Mouse (Mus musculus) bone marrow, adult 2 months (tissue): ENCODE measurements around the gene Bmper. TPM values are rescaled to one million over a fixed set of nuclear protein-coding genes. Genes with fewer than 3 reads are reported as not detected.

Source experiments
- H3K27ac ChIP-seq: fragments of 200-500 bp; 2 replicates; pipeline ENCODE4 v1.5.1; 2012; ENCODE audit warnings: low read depth, mild to moderate bottlenecking, control low read depth, inconsistent platforms, low read length; ENCODE audit not compliant: control insufficient read depth, poor library complexity, insufficient read depth
- H3K4me1 ChIP-seq: fragments of 200-500 bp; 2 replicates; pipeline ENCODE4 v1.6.1; 2011; ENCODE audit warnings: low read length; ENCODE audit not compliant: control insufficient read depth, insufficient read depth
- H3K4me3 ChIP-seq: fragments of 200-500 bp; replicated peaks from 2 replicates; pipeline ENCODE3; 2011; ENCODE audit warnings: mild to moderate bottlenecking, low read depth, low read length, control low read depth; ENCODE audit not compliant: control insufficient read depth
- CTCF ChIP-seq: fragments of 200-500 bp; IDR thresholded peaks from 2 replicates; pipeline ENCODE4 v1.5.1; 2011; ENCODE audit warnings: low read length, control low read depth; ENCODE audit not compliant: control insufficient read depth, insufficient read depth
- POLR2A ChIP-seq: fragments of 200-500 bp; IDR thresholded peaks from 2 replicates; pipeline ENCODE4 v1.6.1; 2011; ENCODE audit warnings: low read depth, mild to moderate bottlenecking, control low read depth, low read length, borderline replicate concordance; ENCODE audit not compliant: control insufficient read depth
- WGBS: fragments of 180-500 bp; shearing (Covaris S2); methylation state at CpG from one replicate; pipeline ENCODE4 v1.1.7; 2018; 5-methylcytosine and 5-hydroxymethylcytosine counted together
- polyA plus RNA-seq: library from polyadenylated mRNA; stranded (reverse); fragments of >200 nt; gene quantifications from 2 replicates; pipeline ENCODE4 v1.2.4, GENCODE M21; 2011; ENCODE audit warnings: low replicate concordance; ENCODE audit not compliant: missing spikeins, insufficient read depth, insufficient read length

Bmper gene
- polyA plus RNA-seq, 1 experiment = not detected

DNA sequence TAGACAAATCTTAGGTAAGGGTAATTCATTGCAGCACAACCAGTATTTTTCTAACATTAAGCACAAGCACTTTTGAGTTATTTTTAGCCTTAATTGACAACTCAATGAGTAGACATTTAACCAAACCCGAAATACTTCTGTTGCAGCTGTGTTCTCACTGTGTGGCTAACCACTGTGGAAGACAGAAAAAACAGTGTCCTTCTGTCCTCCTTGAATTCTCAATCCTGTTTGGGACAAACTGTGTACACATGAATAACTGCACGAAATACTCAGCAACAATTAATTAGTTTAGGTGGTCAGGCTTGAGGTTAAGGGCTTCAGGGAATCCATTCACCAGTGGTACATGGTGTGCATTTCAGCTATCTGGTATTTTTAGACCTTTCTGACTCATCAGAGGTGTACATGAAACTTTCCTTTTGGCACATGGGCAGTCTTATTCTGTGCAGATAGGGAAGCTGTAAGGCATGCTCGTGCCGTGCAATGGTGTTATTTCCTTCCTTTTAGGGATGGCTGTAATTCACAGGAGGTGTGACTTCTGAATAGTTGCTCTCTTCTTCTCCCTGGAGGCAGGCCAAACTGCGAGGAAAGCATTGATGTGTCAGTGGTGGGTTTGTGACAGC lies 131.4 kb downstream of the Bmper start:
- Histone ChIP-seq H3K4me3 (no peak overlapping the region), H3K4me1 (no peaks in the 10 kb centered on the region), H3K27ac (no peak overlapping the region)
- WGBS = 6% methylated on average over 5 of the region's 5 CpGs
- TF ChIP-seq CTCF (no peak), POLR2A (no peak)

DNA sequence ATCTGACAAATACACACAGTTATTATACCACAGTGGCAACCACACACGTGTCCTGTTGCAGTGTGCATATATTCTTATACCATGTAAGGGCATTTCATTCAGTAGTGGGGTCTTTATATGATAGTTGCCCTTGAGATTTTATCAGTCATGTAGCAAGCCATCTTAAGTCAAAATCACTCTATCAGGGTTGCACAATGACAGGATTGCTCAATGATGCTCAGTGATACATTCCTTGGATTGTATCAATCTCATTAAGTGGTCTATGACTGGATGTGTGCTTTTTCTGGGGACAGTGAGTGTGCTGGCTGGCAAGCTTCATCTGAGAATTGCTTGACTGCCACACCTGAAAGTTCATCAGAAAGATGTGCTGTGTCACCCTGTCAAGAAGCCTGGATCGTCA lies 135.2 kb downstream of the Bmper start:
- no peak overlapping the region for H3K27ac ChIP-seq
- no peaks in the 10 kb centered on the region for H3K4me1 ChIP-seq
- no peak overlapping the region for H3K4me3 ChIP-seq
- WGBS = 82% methylated on average over 2 of the region's 2 CpGs
- TF ChIP-seq POLR2A (no peak), CTCF (no peak)

DNA sequence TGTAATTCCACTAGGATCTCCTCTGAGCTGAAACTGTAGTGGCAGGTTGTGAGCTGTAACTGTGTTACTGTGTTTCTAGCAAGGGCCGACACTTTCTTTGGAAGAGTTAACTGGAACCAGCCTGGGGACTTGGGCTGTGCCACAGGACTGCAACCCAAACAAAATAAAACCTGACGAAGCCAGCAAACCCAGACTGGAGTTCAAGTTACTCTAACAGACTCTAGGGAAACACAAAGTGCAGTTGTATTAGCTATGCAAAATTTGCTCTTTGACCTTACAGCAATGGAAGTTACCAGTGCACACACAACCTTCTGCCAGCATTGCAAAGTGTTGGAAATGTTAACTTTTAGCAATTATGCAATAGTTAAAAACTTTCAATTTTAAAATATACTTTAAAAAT lies 140.3 kb downstream of the Bmper start:
- Histone ChIP-seq H3K4me1 (no peaks in the 10 kb centered on the region), H3K27ac (no peak overlapping the region), H3K4me3 (no peak overlapping the region)
- no peak for TF ChIP-seq CTCF
- no peak for TF ChIP-seq POLR2A
- WGBS = 76% methylated on average over 2 of the region's 2 CpGs

DNA sequence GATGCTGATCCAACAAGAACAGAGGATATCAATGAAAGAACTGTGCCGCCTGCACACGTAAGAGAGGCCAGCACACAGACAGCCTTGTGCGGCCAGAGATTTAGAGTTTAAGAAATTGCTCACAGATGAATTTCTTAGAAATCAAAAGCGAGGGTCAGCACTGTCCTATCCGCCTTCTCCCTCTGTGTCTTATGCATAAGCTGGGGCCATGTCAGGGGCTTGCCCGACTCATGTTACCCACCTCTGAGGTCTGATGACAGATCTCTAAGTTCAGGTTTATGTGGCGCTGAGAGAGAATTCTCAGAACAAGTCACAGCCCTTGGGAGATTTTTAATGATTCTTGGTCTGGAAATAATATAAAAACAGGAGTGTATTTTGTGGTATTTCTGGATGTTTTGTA lies 140.7 kb downstream of the Bmper start:
- TF ChIP-seq CTCF = no peak
- no peak for TF ChIP-seq POLR2A
- Histone ChIP-seq H3K4me1 (no peaks in the 10 kb centered on the region), H3K4me3 (no peak overlapping the region), H3K27ac (no peak overlapping the region)
- 87% methylated on average over 7 of the region's 7 CpGs for WGBS

DNA sequence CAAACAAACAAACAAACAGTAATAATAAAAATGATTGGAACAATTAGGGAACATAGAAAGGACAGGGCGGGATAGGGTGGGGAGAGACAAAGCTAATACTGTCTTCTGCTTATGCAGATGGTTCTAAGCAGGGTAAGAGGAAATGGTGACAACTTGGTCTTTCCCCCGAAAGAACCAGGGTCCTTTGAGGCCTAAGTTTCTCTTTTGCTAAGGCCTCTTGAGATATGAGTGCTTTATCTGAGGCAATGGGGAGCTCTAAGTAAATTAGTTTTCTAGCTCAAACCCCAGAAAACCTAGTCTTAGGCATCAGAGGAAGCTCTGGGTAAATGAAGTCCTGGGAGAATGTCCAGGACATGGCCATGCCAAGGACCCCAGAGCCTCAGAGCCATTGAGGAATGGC lies 141.2 kb downstream of the Bmper start:
- 50% methylated on average over 2 of the region's 2 CpGs for WGBS
- no peak for TF ChIP-seq CTCF
- no peak for TF ChIP-seq POLR2A
- no peak overlapping the region for H3K27ac ChIP-seq

DNA sequence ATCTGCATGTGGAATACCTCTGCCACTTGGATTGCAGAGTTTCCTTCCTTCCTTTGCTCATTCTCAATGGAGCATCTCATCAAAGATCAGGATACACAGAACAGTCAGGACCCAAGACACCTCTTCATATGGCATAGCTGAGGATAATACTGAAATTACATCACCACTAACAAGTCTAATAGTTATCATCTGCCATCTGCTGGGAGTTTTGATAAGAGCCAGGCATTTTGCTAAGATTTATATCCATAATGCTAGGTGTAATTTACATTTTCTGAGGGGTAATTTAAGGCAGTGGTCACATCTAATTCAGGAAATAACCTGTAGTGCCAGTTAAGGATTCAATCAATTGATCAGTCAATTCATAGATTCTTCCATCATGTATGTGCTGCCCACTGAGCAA lies 145.2 kb downstream of the Bmper start:
- Histone ChIP-seq H3K4me1 (no peaks in the 10 kb centered on the region), H3K4me3 (no peak overlapping the region), H3K27ac (no peak overlapping the region)
- no peak for TF ChIP-seq POLR2A
- TF ChIP-seq CTCF = no peak

More for the DNA sequence above, 141.2 kb downstream of the Bmper start:
- Histone ChIP-seq H3K4me1 (no peaks in the 10 kb centered on the region), H3K4me3 (no peak overlapping the region)

DNA sequence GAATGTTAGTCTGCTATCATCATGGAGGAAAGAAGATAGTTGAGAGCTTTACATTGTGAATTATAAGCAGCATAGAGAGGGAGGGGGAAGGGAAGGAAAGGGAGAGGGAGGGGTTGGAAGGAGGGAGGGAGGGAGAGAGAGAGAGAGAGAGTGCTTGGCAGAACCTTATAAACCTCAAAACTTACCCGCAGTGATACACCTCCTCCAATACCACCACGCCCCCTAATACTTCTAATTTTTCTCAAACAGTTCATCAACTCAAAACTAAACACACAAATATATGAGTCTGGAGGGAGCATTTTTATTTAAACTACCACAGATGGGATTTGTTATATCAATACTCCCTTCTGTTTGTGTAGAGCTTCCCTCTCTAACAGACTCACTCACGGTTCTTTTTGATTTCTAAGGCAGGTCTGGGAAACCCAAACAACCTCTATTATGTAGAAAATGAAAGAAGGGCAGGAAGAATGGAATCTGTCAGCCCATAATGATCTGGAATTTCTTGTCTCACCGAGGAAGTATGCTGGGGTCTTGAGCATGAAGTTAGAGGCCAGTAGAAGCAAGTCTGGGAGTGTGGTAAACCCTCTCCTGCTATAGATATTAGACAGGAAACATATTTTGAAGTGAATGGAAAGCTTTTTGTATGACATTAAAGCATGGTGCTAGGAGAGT lies 152.0 kb downstream of the Bmper start:
- no peaks in the 10 kb centered on the region for H3K4me1 ChIP-seq
- TF ChIP-seq CTCF (no peak), POLR2A (no peak)
- 58% methylated on average over 4 of the region's 4 CpGs for WGBS
- no peak overlapping the region for H3K27ac ChIP-seq
- H3K4me3 ChIP-seq = no peak overlapping the region

DNA sequence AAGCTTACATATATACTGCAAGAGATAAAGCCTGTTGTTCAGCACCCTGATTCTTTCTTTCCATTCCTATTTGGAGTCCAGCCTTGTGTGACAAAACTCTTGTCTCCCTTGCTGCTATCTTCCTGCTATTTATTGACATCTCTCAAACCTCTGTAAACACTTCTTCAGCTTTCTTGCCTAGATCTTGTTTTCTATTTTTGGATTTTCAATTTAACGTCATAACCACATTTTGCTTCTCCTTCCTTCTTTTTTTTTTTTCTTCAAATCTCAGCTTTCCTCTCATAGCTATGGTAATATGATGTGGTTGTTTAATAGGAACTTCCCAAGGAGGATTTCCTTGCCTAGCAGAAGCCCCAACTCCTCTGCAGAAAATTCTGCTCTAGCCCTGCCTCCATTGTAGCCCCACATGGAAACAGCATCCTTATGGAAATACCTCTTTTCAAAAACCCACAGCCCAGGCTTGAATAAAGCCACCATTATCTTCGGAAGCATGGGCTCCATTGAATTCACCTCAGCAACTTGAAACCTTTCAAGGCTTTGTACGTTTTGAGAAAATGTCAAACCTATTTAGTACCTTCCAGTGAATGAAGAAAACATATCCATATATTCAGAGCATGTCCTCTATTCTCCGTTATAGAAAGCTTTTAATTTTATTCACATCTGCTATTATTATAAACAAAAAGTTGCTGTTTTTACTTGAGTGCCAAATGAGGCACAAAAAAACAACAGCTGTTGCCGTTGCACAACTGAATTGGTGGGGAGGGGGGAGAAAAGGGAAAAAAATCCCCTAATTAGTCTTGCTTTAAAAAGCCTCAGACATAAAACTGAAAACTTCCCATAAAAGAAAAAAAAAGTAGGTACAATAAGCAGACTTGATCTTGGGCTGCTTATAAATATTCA lies 155.2 kb downstream of the Bmper start:
- TF ChIP-seq POLR2A (no peak), CTCF (no peak)
- no peak overlapping the region for H3K27ac ChIP-seq
- H3K4me3 ChIP-seq = no peak overlapping the region
- 42% methylated on average over 5 of the region's 5 CpGs for WGBS
- no peaks in the 10 kb centered on the region for H3K4me1 ChIP-seq
